ENCODE assay signal across 24 mouse cellular contexts in the genomic region with DNA sequence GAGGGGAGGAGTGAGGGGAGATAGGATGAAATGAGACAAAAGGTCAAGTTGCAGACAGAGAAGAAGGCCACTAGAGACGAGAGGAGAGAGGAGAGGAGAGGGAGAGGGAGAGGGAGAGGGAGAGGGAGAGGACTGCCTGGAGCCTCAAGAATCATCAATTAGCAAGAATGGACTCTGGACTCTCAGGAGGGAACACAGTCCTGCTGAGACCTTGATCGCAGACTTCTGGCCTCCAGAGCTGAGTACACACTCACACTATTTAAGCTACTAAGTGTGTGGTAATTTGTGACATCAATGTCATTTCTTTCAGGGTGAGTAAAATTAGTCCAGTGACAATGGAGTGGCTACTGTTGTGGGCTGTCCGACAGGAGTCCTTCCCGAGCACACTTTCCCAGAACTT.
"Had no signal": no experiment of that assay in that cellular context is flagged by ENCODE, and none has a peak within 500 bp of the region (broad histone marks: within the 10 kb centered on the region; RNA-seq: fewer than 3 reads in every experiment).

No protein-coding gene starts in this region.

- H3K27me3 ChIP-seq: heart, embryonic 12.5 days; hindbrain, embryonic 12.5 days; limb, embryonic 13.5 days; limb, embryonic 15.5 days; liver, embryonic 12.5 days had no signal

- H3K36me3 ChIP-seq: heart, embryonic 10.5 days; heart, embryonic 12.5 days; hindbrain, embryonic 10.5 days; hindbrain, embryonic 12.5 days; limb, embryonic 13.5 days; limb, embryonic 15.5 days; liver, embryonic 12.5 days had no signal

- H3K27ac ChIP-seq: heart, adult 2 months; heart, embryonic 10.5 days; hindbrain, embryonic 10.5 days; hindbrain, embryonic 12.5 days; hindbrain, embryonic 14.5 days; layer of hippocampus, adult 2 months; limb, embryonic 13.5 days; limb, embryonic 15.5 days; liver, embryonic 12.5 days; liver, embryonic 14.5 days had no signal

- H3K4me1 ChIP-seq: hindbrain, embryonic 12.5 days; limb, embryonic 13.5 days; limb, embryonic 15.5 days had no signal

- H3K9ac ChIP-seq: heart, embryonic 12.5 days; hindbrain, embryonic 12.5 days; hindbrain, embryonic 14.5 days; limb, embryonic 13.5 days; limb, embryonic 15.5 days; liver, embryonic 12.5 days; liver, embryonic 14.5 days had no signal

- H3K4me2 ChIP-seq: heart, embryonic 12.5 days; hindbrain, embryonic 12.5 days; hindbrain, embryonic 14.5 days; limb, embryonic 13.5 days; limb, embryonic 15.5 days; liver, embryonic 12.5 days had no signal

- ATAC-seq: forebrain, embryonic 16.5 days; hindbrain, embryonic 16.5 days; inflammation-experienced regulatory T-cells, adult 6 months; liver, embryonic 12.5 days had no signal

- H3K9me3 ChIP-seq: heart, embryonic 10.5 days; heart, embryonic 12.5 days; hindbrain, embryonic 10.5 days; hindbrain, embryonic 12.5 days; limb, embryonic 13.5 days; limb, embryonic 15.5 days; liver, embryonic 12.5 days had no signal

- DNase-seq: gastrocnemius, postnatal 14 days; gastrocnemius, postnatal 36 days; heart, adult 11 months; heart, adult 2 months; heart, postnatal 10 days; heart, postnatal 4 days; kidney, adult 11 months; kidney, adult 8-10 months; kidney, postnatal 10 days; kidney, postnatal 25 days; left cerebral cortex, postnatal 4 days had no signal

- H3K4me3 ChIP-seq: heart, adult 2 months; heart, embryonic 10.5 days; heart, embryonic 12.5 days; hindbrain, embryonic 10.5 days; hindbrain, embryonic 12.5 days; layer of hippocampus, adult 2 months; limb, embryonic 13.5 days; limb, embryonic 15.5 days; liver, embryonic 12.5 days had no signal
